Mouse (Mus musculus) adrenal gland, adult (tissue): ENCODE measurements around the gene Hoxa7.

Source experiments
- DNase-seq, 2 experiments: peaks; one replicate each; pipeline ENCODE4 v3.0.0; 2022 to 2023; ENCODE audit warnings: low spot score in 1 of 2; ENCODE audit not compliant: inconsistent age in 2 of 2

Hoxa7 gene

GRCm38 (mm10) chr6:52221337-52221992 lies at the start of gene Hoxa7:
TSS of gene Hoxa7 (minus strand) at chr6:52221854.
- peak; percentile 90 to 97 for DNase-seq

GRCm38 (mm10) chr6:52270494-52271480 lies 49.1 kb upstream of the Hoxa7 start:
- peak; percentile 42 to 87 for DNase-seq

- DNase-seq = no peak
Measured at GRCm38 (mm10) chr6:52268756-52269155, 47.1 kb upstream of the Hoxa7 start.

GRCm38 (mm10) chr6:52268341-52268740 lies 46.7 kb upstream of the Hoxa7 start:
- no peak for DNase-seq

GRCm38 (mm10) chr6:52267691-52268090 lies 46.0 kb upstream of the Hoxa7 start:
- DNase-seq = no peak

- no peak for DNase-seq
Measured at GRCm38 (mm10) chr6:52267221-52267620, 45.6 kb upstream of the Hoxa7 start.

GRCm38 (mm10) chr6:52266666-52266985 lies 45.0 kb upstream of the Hoxa7 start:
- peak in 1 of 2 experiments; percentile 42 for DNase-seq

GRCm38 (mm10) chr6:52265913-52266665 lies 44.4 kb upstream of the Hoxa7 start:
- DNase-seq = peak in 1 of 2 experiments; percentile 28

GRCm38 (mm10) chr6:52265306-52265912 lies 43.8 kb upstream of the Hoxa7 start:
- peak in 1 of 2 experiments; percentile 29 for DNase-seq

GRCm38 (mm10) chr6:52264106-52264790 lies 42.6 kb upstream of the Hoxa7 start:
- no peak for DNase-seq

GRCm38 (mm10) chr6:52263321-52263585 lies 41.6 kb upstream of the Hoxa7 start:
- DNase-seq = no peak

- peak in 1 of 2 experiments; percentile 46 for DNase-seq
Measured at GRCm38 (mm10) chr6:52262463-52263320, 41.0 kb upstream of the Hoxa7 start.

- DNase-seq = peak in 1 of 2 experiments; percentile 42
Measured at GRCm38 (mm10) chr6:52261751-52262462, 40.3 kb upstream of the Hoxa7 start.

- DNase-seq = peak in 1 of 2 experiments; percentile 36
Measured at GRCm38 (mm10) chr6:52260654-52261575, 39.3 kb upstream of the Hoxa7 start, which contains the start of gene Hoxa13. TSS of gene Hoxa13 (minus strand) at chr6:52260880.

GRCm38 (mm10) chr6:52259811-52260261 lies 38.2 kb upstream of the Hoxa7 start:
- peak in 1 of 2 experiments; percentile 59 for DNase-seq

- no peak for DNase-seq
Measured at GRCm38 (mm10) chr6:52259081-52259790, 37.6 kb upstream of the Hoxa7 start.

GRCm38 (mm10) chr6:52256956-52257355 lies 35.3 kb upstream of the Hoxa7 start:
- peak; percentile 67 to 93 for DNase-seq
